Mouse (Mus musculus) lung, adult 2 months (tissue): ENCODE results near the gene Kdm2b.

ENCODE experiments used
- CTCF ChIP-seq: fragments of 200-500 bp; IDR thresholded peaks from 2 replicates; pipeline ENCODE4 v1.5.1; 2011; ENCODE audit warnings: mild to moderate bottlenecking, low read length, control low read depth; ENCODE audit not compliant: insufficient read depth
- POLR2A ChIP-seq: fragments of 200-500 bp; IDR thresholded peaks from 2 replicates; pipeline ENCODE4 v1.6.1; 2011; ENCODE audit warnings: low read depth, mild to moderate bottlenecking, control low read depth, low read length, borderline replicate concordance; ENCODE audit errors: extremely low read depth

- TF ChIP-seq CTCF (no peak), POLR2A (no peak)
Observed at GRCm38 (mm10) chr5:122972116-122972515, 17.5 kb downstream of the Kdm2b start.
